Mouse (Mus musculus) MEL (cell line): Measurements from ENCODE around the gene Ehd2. TPM values are rescaled to one million over a fixed set of nuclear protein-coding genes. Genes with fewer than 3 reads are reported as not detected.

ENCODE experiments used
- DNase-seq: peaks from one replicate; pipeline ENCODE4 v3.0.0; 2011; ENCODE audit warnings: low read depth, low spot score
- H3K27ac ChIP-seq: 2 replicates; pipeline ENCODE4 v1.5.1; 2012; ENCODE audit warnings: low read depth, mild to moderate bottlenecking, control low read depth, low read length, moderate library complexity; ENCODE audit not compliant: control insufficient read depth
- H3K27me3 ChIP-seq, 2 experiments: fragments of 150-350 bp in 1 of 2; sonication (generic) in 1 of 2; 2 replicates each; pipeline ENCODE4 v1.6.1; 2012; ENCODE audit warnings: low read length in 2 of 2, mild to moderate bottlenecking in 2 of 2, improper control_type of control experiment in 1 of 2, moderate library complexity in 1 of 2; ENCODE audit not compliant: insufficient read depth in 2 of 2, control insufficient read depth in 1 of 2
- H3K36me3 ChIP-seq, 2 experiments: 2 replicates each; pipeline ENCODE4 v1.6.1; 2012 to 2014; ENCODE audit warnings: low read length in 2 of 2, improper control_type of control experiment in 1 of 2, inconsistent platforms in 1 of 2, mild to moderate bottlenecking in 1 of 2; ENCODE audit not compliant: insufficient read depth in 2 of 2, control insufficient read depth in 1 of 2
- H3K4me1 ChIP-seq, 2 experiments: fragments of 150-350 bp in 1 of 2; sonication (generic) in 1 of 2; 2 replicates each; pipeline ENCODE4 v1.6.1; 2012; ENCODE audit warnings: low read length in 2 of 2, improper control_type of control experiment in 1 of 2, mild to moderate bottlenecking in 1 of 2; ENCODE audit not compliant: insufficient read depth in 2 of 2, control insufficient read depth in 1 of 2
- H3K4me3 ChIP-seq, 2 experiments: fragments of 150-350 bp in 1 of 2; sonication (generic) in 1 of 2; 2 replicates each; pipeline ENCODE4 v1.5.1; 2012; ENCODE audit warnings: low read depth in 2 of 2, low read length in 2 of 2, mild to moderate bottlenecking in 2 of 2, moderate library complexity in 2 of 2, control low read depth in 1 of 2, improper control_type of control experiment in 1 of 2; ENCODE audit not compliant: control insufficient read depth in 1 of 2, insufficient read depth in 1 of 2
- H3K79me2 ChIP-seq: 2 replicates; pipeline ENCODE4 v1.6.1; 2012; ENCODE audit warnings: mild to moderate bottlenecking, low read length, moderate library complexity; ENCODE audit not compliant: control insufficient read depth, poor library complexity, insufficient read depth
- H3K9ac ChIP-seq: 2 replicates; pipeline ENCODE4 v1.6.1; 2012; ENCODE audit warnings: low read depth, mild to moderate bottlenecking, control low read depth, low read length, moderate library complexity; ENCODE audit not compliant: control insufficient read depth, poor library complexity, severe bottlenecking
- H3K9me3 ChIP-seq: fragments of 150-350 bp; sonication (generic); replicated peaks from 2 replicates; pipeline ENCODE4 v1.6.1; 2012; ENCODE audit warnings: mild to moderate bottlenecking, low read length, improper control_type of control experiment, moderate library complexity; ENCODE audit not compliant: insufficient read depth
- CTCF ChIP-seq, 3 experiments: IDR thresholded peaks in 2 of 3; conservative IDR thresholded peaks in 1 of 3; 2 replicates each; pipeline ENCODE4 v1.5.1; 2011 to 2012; ENCODE audit warnings: low read length in 3 of 3, low read depth in 2 of 3, mild to moderate bottlenecking in 2 of 3, improper control_type of control experiment in 1 of 3, inconsistent platforms in 1 of 3, mixed read lengths in 1 of 3, moderate library complexity in 1 of 3; ENCODE audit not compliant: control insufficient read depth in 1 of 3, insufficient read depth in 1 of 3, poor library complexity in 1 of 3, severe bottlenecking in 1 of 3
- ELF1 ChIP-seq: IDR thresholded peaks from 2 replicates; pipeline ENCODE4 v1.6.1; 2014; ENCODE audit warnings: low read depth, mild to moderate bottlenecking, inconsistent platforms, low read length, improper control_type of control experiment, moderate library complexity
- GATA1 ChIP-seq: IDR thresholded peaks from 2 replicates; pipeline ENCODE4 v1.6.1; 2011; ENCODE audit warnings: low read depth, low read length, improper control_type of control experiment
- HCFC1 ChIP-seq: IDR thresholded peaks from 2 replicates; pipeline ENCODE4 v1.6.1; 2012; ENCODE audit warnings: low read depth, mild to moderate bottlenecking, inconsistent platforms, low read length, improper control_type of control experiment, moderate library complexity
- KAT2A ChIP-seq: conservative IDR thresholded peaks from 2 replicates; pipeline ENCODE4 v1.6.1; 2012; ENCODE audit warnings: low read depth, low read length, improper control_type of control experiment, inconsistent platforms
- MAFK ChIP-seq: IDR thresholded peaks from 2 replicates; pipeline ENCODE4 v1.6.1; 2011; ENCODE audit warnings: low read depth, mild to moderate bottlenecking, low read length, improper control_type of control experiment, borderline replicate concordance
- MEF2A ChIP-seq: IDR thresholded peaks from 2 replicates; pipeline ENCODE4 v1.6.1; 2014; ENCODE audit warnings: low read depth, mild to moderate bottlenecking, inconsistent platforms, low read length, improper control_type of control experiment; ENCODE audit not compliant: poor library complexity, insufficient replicate concordance, severe bottlenecking; ENCODE audit errors: extremely low read depth
- MXI1 ChIP-seq: IDR thresholded peaks from 2 replicates; pipeline ENCODE4 v1.6.1; 2011; ENCODE audit warnings: mild to moderate bottlenecking, low read depth, low read length, improper control_type of control experiment
- MYB ChIP-seq: IDR thresholded peaks from 2 replicates; pipeline ENCODE4 v1.6.1; 2011; ENCODE audit warnings: mild to moderate bottlenecking, low read depth, low read length, improper control_type of control experiment
- NRF1 ChIP-seq: IDR thresholded peaks from 2 replicates; pipeline ENCODE4 v1.6.1; 2014; ENCODE audit warnings: low read depth, mild to moderate bottlenecking, inconsistent platforms, low read length, improper control_type of control experiment, moderate library complexity; ENCODE audit not compliant: poor library complexity, insufficient read depth, severe bottlenecking
- SIN3A ChIP-seq: IDR thresholded peaks from 2 replicates; pipeline ENCODE4 v1.6.1; 2012; ENCODE audit warnings: low read length, improper control_type of control experiment, inconsistent platforms
- TCF12 ChIP-seq: IDR thresholded peaks from 2 replicates; pipeline ENCODE4 v1.6.1; 2014; ENCODE audit warnings: low read depth, mild to moderate bottlenecking, inconsistent platforms, low read length, improper control_type of control experiment, moderate library complexity
- UBTF ChIP-seq: IDR thresholded peaks from 2 replicates; pipeline ENCODE4 v1.6.1; 2012; ENCODE audit warnings: low read depth, mild to moderate bottlenecking, inconsistent platforms, low read length, improper control_type of control experiment, moderate library complexity, borderline replicate concordance; ENCODE audit not compliant: insufficient read depth
- USF1 ChIP-seq: IDR thresholded peaks from 2 replicates; pipeline ENCODE4 v1.6.1; 2014; ENCODE audit warnings: low read depth, mild to moderate bottlenecking, inconsistent platforms, low read length, improper control_type of control experiment, moderate library complexity
- USF2 ChIP-seq, 2 experiments: IDR thresholded peaks; 2 replicates each; pipeline ENCODE4 v1.6.1; 2011 to 2012; ENCODE audit warnings: improper control_type of control experiment in 2 of 2, low read length in 2 of 2, borderline replicate concordance in 1 of 2, inconsistent platforms in 1 of 2, low read depth in 1 of 2, mild to moderate bottlenecking in 1 of 2; ENCODE audit not compliant: insufficient read depth in 1 of 2
- ZKSCAN1 ChIP-seq: IDR thresholded peaks from 2 replicates; pipeline ENCODE4 v1.6.1; 2012; ENCODE audit warnings: low read depth, mild to moderate bottlenecking, inconsistent platforms, low read length, improper control_type of control experiment, moderate library complexity
- polyA plus RNA-seq, 2 experiments: library from polyadenylated mRNA; stranded (reverse) in 1 of 2; unstranded in 1 of 2; fragments of >175 nt in 1 of 2; fragments of >200 nt in 1 of 2; gene quantifications; 2 replicates each; pipeline versions ENCODE4 v1.2.1 to v1.2.4; 2012; ENCODE audit warnings: low replicate concordance in 2 of 2, low read depth in 1 of 2; ENCODE audit not compliant: insufficient read length in 2 of 2, insufficient read depth in 1 of 2, missing spikeins in 1 of 2
- total RNA-seq: library from RNA; depleted of rRNA; stranded (reverse); fragments of 300-350 nt; gene quantifications from 2 replicates; pipeline ENCODE4 v1.2.3, GENCODE M21; 2012

Ehd2 gene
- total and polyA plus RNA-seq, 3 experiments: 3.2 to 6.2 TPM; not detected in 1

DNA sequence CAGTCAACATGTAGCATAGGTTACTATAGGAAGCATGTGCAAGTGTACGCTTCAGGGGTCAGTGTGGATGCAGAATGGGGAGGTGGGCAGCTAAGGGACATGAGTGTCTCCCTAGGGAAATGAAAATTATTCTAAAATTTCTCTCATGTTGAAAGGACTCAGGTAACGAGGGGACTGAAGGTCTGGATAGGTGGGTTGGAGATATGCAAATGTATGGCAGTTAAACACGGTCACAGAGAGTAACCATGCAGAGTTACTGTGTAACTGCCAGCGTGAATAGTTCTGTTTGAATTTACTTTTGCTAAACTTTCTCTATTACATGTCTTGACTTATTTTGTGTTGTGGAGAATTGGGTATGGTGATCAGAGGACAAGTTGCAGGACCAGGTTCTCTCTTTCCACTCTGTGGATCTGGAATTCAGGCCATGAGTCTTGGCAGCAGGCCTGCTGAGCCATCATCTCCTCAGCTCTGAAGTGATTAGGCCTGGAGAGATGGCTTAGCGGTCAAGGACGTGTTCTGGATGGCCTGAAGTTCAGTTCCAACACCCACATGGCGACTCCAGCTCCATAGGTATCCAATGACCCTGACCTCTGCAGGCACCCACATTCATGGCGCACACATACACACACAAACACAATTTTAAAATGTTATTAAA is 47.3 kb upstream of the Ehd2 start:
- no peaks in the 10 kb centered on the region for H3K27me3 ChIP-seq
- peaks cover 5% of the 10 kb centered on the region; the same call in 1 of the 2 replicates for H3K79me2 ChIP-seq
- no peak overlapping the region for H3K9ac ChIP-seq
- H3K27ac ChIP-seq: no peak overlapping the region
- TF ChIP-seq MXI1 (no peak), TCF12 (no peak), USF2 (IDR thresholded peaks at IDR 0.05; ENCODE audit: borderline replicate concordance in 1 of 2, insufficient read depth in 1 of 2, low read depth in 1 of 2, low read length in 2 of 2) (no peak), ELF1 (no peak)
- no peak for DNase-seq
- no peak overlapping the region for H3K4me3 ChIP-seq
- H3K9me3 ChIP-seq: no peaks in the 10 kb centered on the region
- peaks cover 10 to 12% of the 10 kb centered on the region in 2 experiments; a peak in 3 of 4 replicates for H3K4me1 ChIP-seq
- H3K36me3 ChIP-seq: peaks cover 0 to 16% of the 10 kb centered on the region in 2 experiments; a peak in 2 of 4 replicates

DNA sequence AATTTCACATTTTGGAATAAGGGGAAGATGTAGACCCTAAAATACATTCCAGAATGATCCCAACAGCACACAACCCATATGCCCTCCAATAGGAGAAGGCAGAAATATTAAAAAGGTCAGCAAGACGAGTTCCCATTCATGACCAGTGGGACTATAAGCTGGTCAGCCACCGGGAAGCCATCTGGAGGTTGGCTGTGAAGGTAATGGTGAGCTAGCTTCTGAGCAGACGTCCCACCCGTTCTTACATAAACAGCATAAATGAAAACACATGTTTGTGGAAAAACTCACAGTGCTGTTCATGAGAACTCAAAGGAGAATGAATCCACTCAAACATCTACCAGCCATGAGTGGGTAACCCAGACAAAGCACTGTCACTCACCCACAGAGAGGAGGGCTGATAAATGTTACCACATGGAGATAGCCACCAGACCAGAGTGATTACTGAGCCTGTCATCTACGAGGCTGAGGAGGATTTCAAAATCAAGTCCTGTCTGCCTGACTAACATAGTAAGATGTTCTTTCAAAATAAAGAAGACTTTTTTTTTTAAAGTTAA is 46.4 kb upstream of the Ehd2 start:
- DNase-seq: no peak
- no peak overlapping the region for H3K4me3 ChIP-seq
- H3K9me3 ChIP-seq: no peaks in the 10 kb centered on the region
- peaks cover 7% of the 10 kb centered on the region in 2 experiments; a peak in 3 of 4 replicates for H3K4me1 ChIP-seq
- no peak overlapping the region for H3K9ac ChIP-seq
- peaks cover 5% of the 10 kb centered on the region; the same call in 1 of the 2 replicates for H3K79me2 ChIP-seq
- H3K27ac ChIP-seq: no peak overlapping the region
- H3K27me3 ChIP-seq: no peaks in the 10 kb centered on the region
- H3K36me3 ChIP-seq: peaks cover 0 to 8% of the 10 kb centered on the region in 2 experiments; a peak in 2 of 4 replicates
- TF ChIP-seq MAFK (no peak), ELF1 (no peak), UBTF (no peak), ZKSCAN1 (no peak), GATA1 (no peak), USF1 (no peak)

DNA sequence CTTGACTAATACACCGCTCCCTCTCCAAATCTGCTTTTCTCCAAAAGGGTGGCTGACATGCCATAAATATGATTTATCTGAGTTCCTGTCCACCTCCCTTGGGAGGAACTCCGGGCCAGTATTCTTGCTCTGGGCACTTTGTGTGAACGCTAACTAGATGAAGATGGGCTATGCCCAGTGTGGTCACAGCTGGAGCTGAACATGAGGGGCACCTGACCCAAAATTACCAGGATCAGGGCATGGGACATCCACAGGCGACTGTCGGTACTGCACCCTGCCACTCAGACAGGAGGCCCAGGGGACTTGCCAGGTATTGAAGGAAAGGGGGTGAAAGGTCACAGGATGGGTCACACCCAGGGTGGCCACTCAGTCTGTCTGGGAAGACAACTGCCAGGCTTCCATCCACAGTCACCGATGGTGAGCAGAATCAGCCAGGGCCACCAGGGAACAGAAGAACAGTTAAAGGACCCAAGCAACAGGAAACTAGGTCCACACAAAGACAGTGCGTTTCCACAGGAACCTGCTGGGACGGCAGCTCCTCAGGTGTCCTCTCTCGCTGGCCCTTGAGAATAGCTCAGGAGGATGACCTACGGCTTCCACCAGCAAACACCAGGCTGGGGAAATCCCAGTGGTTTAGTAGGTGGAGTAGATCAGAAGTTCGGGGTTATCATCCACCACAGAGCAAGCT is 45.4 kb upstream of the Ehd2 start:
- peak; percentile 33 for DNase-seq
- Histone ChIP-seq H3K4me1 (no peaks in the 10 kb centered on the region), H3K36me3 (peaks cover 0 to 2% of the 10 kb centered on the region in 2 experiments; a peak in 2 of 4 replicates), H3K9ac (no peak overlapping the region), H3K27ac (no peak overlapping the region), H3K27me3 (no peaks in the 10 kb centered on the region), H3K79me2 (peaks cover 5% of the 10 kb centered on the region; the same call in 1 of the 2 replicates), H3K9me3 (no peaks in the 10 kb centered on the region)
- TF ChIP-seq MEF2A: no peak
- no peak for TF ChIP-seq SIN3A
- no peak for TF ChIP-seq GATA1
- TF ChIP-seq USF1: no peak
- TF ChIP-seq MYB: no peak
- TF ChIP-seq CTCF (IDR thresholded peaks at IDR 0.05 in 2 of 3, conservative IDR thresholded peaks at IDR 0.05 in 1 of 3; ENCODE audit: control insufficient read depth in 1 of 3, insufficient read depth in 1 of 3, low read depth in 2 of 3, low read length in 3 of 3, poor library complexity in 1 of 3, severe bottlenecking in 1 of 3): peak; percentile 35 to 71 (median 50)
- no peak for TF ChIP-seq KAT2A
- TF ChIP-seq HCFC1: no peak
- no peak for TF ChIP-seq NRF1
- TF ChIP-seq, all 39 proteins: peak for 1
- no peak overlapping the region for H3K4me3 ChIP-seq
